ENCODE assay signal across 13 mouse cellular contexts in the genomic region with DNA sequence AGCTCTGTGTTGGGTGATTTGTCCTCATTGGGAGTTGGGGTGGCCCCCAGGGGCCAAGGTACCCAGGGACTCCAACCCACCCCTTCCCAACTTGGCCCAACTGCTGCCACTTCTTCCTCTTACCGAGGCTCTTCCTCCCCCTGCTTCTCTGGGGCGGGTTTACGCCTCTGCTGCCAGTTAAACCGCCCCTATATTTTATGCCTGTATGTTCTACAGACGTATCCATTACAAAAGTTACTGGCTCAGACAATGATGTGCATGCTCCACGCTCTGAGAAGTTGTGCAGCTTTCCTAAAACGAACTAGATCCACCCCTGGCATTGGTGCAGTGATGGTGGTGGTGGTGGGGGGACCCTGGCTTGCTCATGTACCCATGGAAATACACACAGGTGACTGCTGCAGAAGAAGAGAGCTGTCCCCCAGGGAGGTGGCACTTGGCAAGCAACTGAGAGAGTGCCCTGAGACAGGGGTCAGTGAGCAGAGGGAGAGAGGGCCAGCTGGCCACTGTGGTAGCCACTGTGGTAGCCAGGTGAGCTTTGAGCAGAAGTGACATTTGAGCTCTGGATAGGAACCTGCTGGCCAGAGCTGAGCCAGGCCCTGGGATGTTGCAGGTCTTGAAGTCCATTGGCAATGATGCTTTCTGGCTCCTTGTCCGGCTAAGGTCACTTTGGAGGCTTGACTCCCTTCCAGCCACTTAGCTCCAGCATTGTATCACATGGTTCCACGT. TPM values are rescaled to one million over a fixed set of nuclear protein-coding genes. Genes with fewer than 3 reads are reported as not detected.
DNase-seq lines count a peak whose midpoint lies in the region; ATAC-seq and TF ChIP-seq lines count a peak whose summit lies in the region.
"Had no signal": no experiment of that assay in that cellular context is flagged by ENCODE, and none has a peak within 500 bp of the region (broad histone marks: within the 10 kb centered on the region; RNA-seq: fewer than 3 reads in every experiment).

No protein-coding gene starts in this region.

- peaks cover 46% of the 10 kb centered on the region for H3K4me1 ChIP-seq in cerebellum, adult 2 months (ENCODE audit: control insufficient read depth, insufficient read depth, low read length)
- peaks cover 19% of the 10 kb centered on the region for H3K4me1 ChIP-seq in hindbrain, embryonic 16.5 days (ENCODE audit: control insufficient read depth, insufficient read depth, low read depth, low read length)
- 0 out of 2 replicates have a peak, but pooled peaks cover 2% of the 10 kb centered on the region for H3K4me1 ChIP-seq in hindbrain, embryonic 11.5 days (replicated peaks; ENCODE audit: control insufficient read depth, insufficient read depth, low read length)
- H3K4me1 ChIP-seq in forebrain, postnatal 0 days (ENCODE audit: insufficient read depth): 0 out of 2 replicates have a peak, but pooled peaks cover 10% of the 10 kb centered on the region
- peaks cover 36% of the 10 kb centered on the region for H3K4me1 ChIP-seq in liver, postnatal 0 days (ENCODE audit: insufficient read depth)
- H3K4me1 ChIP-seq in midbrain, embryonic 16.5 days (ENCODE audit: control insufficient read depth, insufficient read depth, low read length): peaks cover 7% of the 10 kb centered on the region; the same call in 1 of the 2 replicates
- H3K4me1 ChIP-seq: heart, embryonic 12.5 days had no signal

- ATAC-seq in hindbrain, embryonic 16.5 days: 0 out of 2 replicates have a peak, but pooled peaks have one; percentile 5
- ATAC-seq in hindbrain, embryonic 11.5 days (ENCODE audit: low FRiP score): no peak
- ATAC-seq in forebrain, postnatal 0 days: peak; percentile 2; the same call in 1 of the 2 replicates
- no peak for ATAC-seq in liver, postnatal 0 days
- no peak for ATAC-seq in midbrain, embryonic 16.5 days
- ATAC-seq: inflammation-experienced regulatory T-cells, adult 6 months had no signal

- H3K27me3 ChIP-seq in cerebellum, adult 2 months (ENCODE audit: control insufficient read depth, insufficient read depth, low read length): no peaks in the 10 kb centered on the region
- H3K27me3 ChIP-seq in hindbrain, embryonic 16.5 days (replicated peaks; ENCODE audit: control insufficient read depth, insufficient read depth, low read length): no peaks in the 10 kb centered on the region
- no peaks in the 10 kb centered on the region for H3K27me3 ChIP-seq in hindbrain, embryonic 11.5 days (ENCODE audit: control insufficient read depth, insufficient read depth, low read length)
- no peaks in the 10 kb centered on the region for H3K27me3 ChIP-seq in forebrain, postnatal 0 days (ENCODE audit: insufficient read depth, low read length)
- no peaks in the 10 kb centered on the region for H3K27me3 ChIP-seq in liver, postnatal 0 days (ENCODE audit: insufficient read depth, low read length)
- H3K27me3 ChIP-seq in midbrain, embryonic 16.5 days (ENCODE audit: control insufficient read depth, insufficient read depth, low read depth, low read length): no peaks in the 10 kb centered on the region
- H3K27me3 ChIP-seq: heart, embryonic 12.5 days had no signal

- no peaks in the 10 kb centered on the region for H3K9me3 ChIP-seq in hindbrain, embryonic 16.5 days (ENCODE audit: control insufficient read depth, low read length)
- H3K9me3 ChIP-seq in hindbrain, embryonic 11.5 days (ENCODE audit: control insufficient read depth, low read length): no peaks in the 10 kb centered on the region
- no peaks in the 10 kb centered on the region for H3K9me3 ChIP-seq in forebrain, postnatal 0 days (ENCODE audit: low read length)
- peaks cover 4% of the 10 kb centered on the region; the same call in 1 of the 2 replicates for H3K9me3 ChIP-seq in liver, postnatal 0 days (ENCODE audit: low read length)
- no peaks in the 10 kb centered on the region for H3K9me3 ChIP-seq in midbrain, embryonic 16.5 days (replicated peaks; ENCODE audit: control insufficient read depth, low read length, poor library complexity, severe bottlenecking)
- H3K9me3 ChIP-seq: heart, embryonic 12.5 days had no signal

- no peak overlapping the region for H3K4me3 ChIP-seq in cerebellum, adult 2 months (replicated peaks; ENCODE audit: insufficient read depth, low read depth, low read length)
- no peak overlapping the region for H3K4me3 ChIP-seq in hindbrain, embryonic 16.5 days (ENCODE audit: low read length)
- no peak overlapping the region for H3K4me3 ChIP-seq in hindbrain, embryonic 11.5 days (ENCODE audit: low read depth, low read length)
- no peak overlapping the region for H3K4me3 ChIP-seq in forebrain, postnatal 0 days (ENCODE audit: low read depth, low read length)
- no peak overlapping the region for H3K4me3 ChIP-seq in liver, postnatal 0 days (ENCODE audit: low read depth, low read length)
- H3K4me3 ChIP-seq in midbrain, embryonic 16.5 days (ENCODE audit: low read depth, low read length): no peak overlapping the region
- H3K4me3 ChIP-seq: heart, embryonic 12.5 days; myocyte had no signal

- no peak for TF ChIP-seq EP300 in liver, postnatal 0 days (IDR thresholded peaks at IDR 0.05; ENCODE audit: low read depth)

- no peaks in the 10 kb centered on the region for H3K36me3 ChIP-seq in hindbrain, embryonic 16.5 days (ENCODE audit: control insufficient read depth, insufficient read depth, low read length)
- no peaks in the 10 kb centered on the region for H3K36me3 ChIP-seq in hindbrain, embryonic 11.5 days (ENCODE audit: control insufficient read depth, insufficient read depth, low read length)
- no peaks in the 10 kb centered on the region for H3K36me3 ChIP-seq in forebrain, postnatal 0 days (ENCODE audit: insufficient read depth)
- peaks cover 4% of the 10 kb centered on the region for H3K36me3 ChIP-seq in liver, postnatal 0 days (replicated peaks; ENCODE audit: insufficient read depth, low read length)
- H3K36me3 ChIP-seq in midbrain, embryonic 16.5 days (ENCODE audit: control insufficient read depth, insufficient read depth, low read length): no peaks in the 10 kb centered on the region
- H3K36me3 ChIP-seq: heart, embryonic 12.5 days had no signal

- peak in 1 of 2 experiments; percentile 50 for DNase-seq in cerebellum, adult 2 months
- no peak for DNase-seq in cerebellum, postnatal 4 days (ENCODE audit: low spot score in 2 of 2)
- no peak for DNase-seq in hindbrain, embryonic 11.5 days (ENCODE audit: low spot score)
- no peak for DNase-seq in forebrain, postnatal 0 days
- no peak for DNase-seq in liver, postnatal 0 days
- DNase-seq in retina, postnatal 1 day: no peak
- DNase-seq: thymus, postnatal 14 days had no signal

- no peak overlapping the region for H3K9ac ChIP-seq in hindbrain, embryonic 16.5 days (ENCODE audit: low read depth, low read length)
- no peak overlapping the region for H3K9ac ChIP-seq in hindbrain, embryonic 11.5 days (ENCODE audit: low read depth, low read length)
- no peak overlapping the region for H3K9ac ChIP-seq in forebrain, postnatal 0 days
- no peak overlapping the region for H3K9ac ChIP-seq in liver, postnatal 0 days (replicated peaks)
- no peak overlapping the region for H3K9ac ChIP-seq in midbrain, embryonic 16.5 days (ENCODE audit: low read depth, low read length)
- H3K9ac ChIP-seq: heart, embryonic 12.5 days had no signal

- peak overlapping the region; percentile 81 for H3K27ac ChIP-seq in cerebellum, adult 2 months (ENCODE audit: insufficient read depth, low read length)
- 0 out of 2 replicates have a peak overlapping the region, but pooled peaks have one; percentile 23 for H3K27ac ChIP-seq in hindbrain, embryonic 16.5 days (ENCODE audit: low read depth, low read length)
- no peak overlapping the region for H3K27ac ChIP-seq in hindbrain, embryonic 11.5 days (ENCODE audit: low read depth, low read length)
- H3K27ac ChIP-seq in forebrain, postnatal 0 days (ENCODE audit: low read depth, low read length): no peak overlapping the region
- H3K27ac ChIP-seq in liver, postnatal 0 days (ENCODE audit: low read depth): peak overlapping the region; percentile 81; the same call in 1 of the 2 replicates
- H3K27ac ChIP-seq in midbrain, embryonic 16.5 days (ENCODE audit: low read length): no peak overlapping the region

- TF ChIP-seq POLR2A in cerebellum, adult 2 months (IDR thresholded peaks at IDR 0.05; ENCODE audit: borderline replicate concordance, insufficient read depth, low read length): no peak

- no peak overlapping the region for H3K4me2 ChIP-seq in hindbrain, embryonic 16.5 days (ENCODE audit: low read length)
- H3K4me2 ChIP-seq in hindbrain, embryonic 11.5 days (replicated peaks; ENCODE audit: low read depth, low read length): no peak overlapping the region
- no peak overlapping the region for H3K4me2 ChIP-seq in forebrain, postnatal 0 days (ENCODE audit: low read depth)
- 0 out of 2 replicates have a peak overlapping the region, but pooled peaks have one; percentile 49 for H3K4me2 ChIP-seq in liver, postnatal 0 days (ENCODE audit: low read depth, low read length)
- no peak overlapping the region for H3K4me2 ChIP-seq in midbrain, embryonic 16.5 days (ENCODE audit: low read length)
- H3K4me2 ChIP-seq: heart, embryonic 12.5 days had no signal

- TF ChIP-seq CTCF in cerebellum, adult 2 months (IDR thresholded peaks at IDR 0.05; ENCODE audit: borderline replicate concordance, insufficient read depth, low read depth, low read length): no peak
- no peak for TF ChIP-seq CTCF in forebrain, postnatal 0 days (IDR thresholded peaks at IDR 0.05; ENCODE audit: low read depth)
- no peak for TF ChIP-seq CTCF in liver, postnatal 0 days (IDR thresholded peaks at IDR 0.05; ENCODE audit: low read depth)

- WGBS in cerebellum, adult 2 months: 42% methylated on average over 9 of the region's 9 CpGs
- 69% methylated on average over 9 of the region's 9 CpGs for WGBS in hindbrain, embryonic 16.5 days
- WGBS in hindbrain, embryonic 11.5 days: 72% methylated on average over 9 of the region's 9 CpGs
- 68% methylated on average over 9 of the region's 9 CpGs for WGBS in forebrain, postnatal 0 days
- WGBS in liver, postnatal 0 days (ENCODE audit: insufficient replicate concordance): 63% methylated on average over 9 of the region's 9 CpGs
- 76% methylated on average over 9 of the region's 9 CpGs for WGBS in midbrain, embryonic 16.5 days

RNA-seq across cellular contexts. Expression of gene Mgll, which starts 18.2 kb away (rescaled TPM):
- polyA plus RNA-seq in cerebellum, adult 2 months (2012; rRNA removed): 63.4 and 69.2 TPM in 2 replicates
- 79.1 and 96.8 TPM in 2 replicates for polyA plus RNA-seq in hindbrain, embryonic 16.5 days (2015; fragmentation: Nextera tagmentation; extraction: Ambion mirVana)
- polyA plus RNA-seq in hindbrain, embryonic 11.5 days (2014; fragmentation: Nextera tagmentation; extraction: Ambion mirVana): 4.6 and 6.0 TPM in 2 replicates
- total RNA-seq in forebrain, postnatal 0 days (2014; rRNA removed): 35.1 and 37.5 TPM in 2 replicates
- polyA plus RNA-seq in forebrain, postnatal 0 days (2015; fragmentation: Nextera tagmentation; extraction: Ambion mirVana): 48.7 and 60.7 TPM in 2 replicates
- polyA plus RNA-seq in liver, postnatal 0 days (2015; fragmentation: Nextera tagmentation; extraction: Ambion mirVana): 106 and 121 TPM in 2 replicates
- polyA plus RNA-seq in midbrain, embryonic 16.5 days (2015; fragmentation: Nextera tagmentation; extraction: Ambion mirVana): 31.8 and 55.0 TPM in 2 replicates
- total RNA-seq: MEL had no signal

Comparison
In these comparisons a context has a peak if more than half of its experiments do, and no peak if none do; other contexts are left out.
1. H3K27ac ChIP-seq: peak in cerebellum, adult 2 months (single experiment), hindbrain, embryonic 16.5 days (single experiment) and liver, postnatal 0 days (single experiment); none in hindbrain, embryonic 11.5 days (single experiment), forebrain, postnatal 0 days (single experiment) and midbrain, embryonic 16.5 days (single experiment).
2. ATAC-seq: peak in hindbrain, embryonic 16.5 days (single experiment) and forebrain, postnatal 0 days (single experiment); none in hindbrain, embryonic 11.5 days (single experiment), liver, postnatal 0 days (single experiment) and midbrain, embryonic 16.5 days (single experiment).